Mouse (Mus musculus) Patski (cell line): ENCODE measurements at regions not wholly inside any gene's neighbourhood (a gene's known extent, or its start where the extent isn't known, plus 50 kb on each side); places are given as distances from the start of the nearest gene placed in this dataset.
A peak's percentile ranks its signal among the peaks of the same experiment; 100 is the strongest.

Experiments
- ATAC-seq: fragments of 100-300 bp; one replicate; pipeline ENCODE4 v1.8.0; 2021
- CTCF ChIA-PET: fragments of 350-600 bp; sonication (Branson Sonifier 250); formaldehyde crosslinking; loops from one replicate; lab custom pipeline; 2022; ENCODE audit warnings: inconsistent platforms; lab: Charles Lee
- POLR2A ChIA-PET: fragments of 350-600 bp; sonication (Branson Sonifier 250); formaldehyde crosslinking; loops from one replicate; lab custom pipeline; 2022; ENCODE audit warnings: antibody characterized with exemption, inconsistent platforms; lab: Charles Lee
- DNase-seq: peaks from one replicate; pipeline ENCODE4 v3.0.0-alpha.2; 2011; ENCODE audit warnings: low read depth, low spot score
- H3K27me3 ChIP-seq: fragments of 371-371 bp; one replicate; pipeline ENCODE4 v1.5.1; 2021
- CTCF ChIP-seq: fragments of 100-300 bp; IDR thresholded peaks from one replicate; pipeline ENCODE4 v1.5.1; 2021
- in situ Hi-C: fragments of 300-500 bp; cut with MboI; formaldehyde crosslinking; loops from 3 replicates; pipeline ENCODE4 v1.11.1; 2018; ENCODE audit warnings: low pct_unique_long_range_greater_than_20kb, mixed read lengths

DNA sequence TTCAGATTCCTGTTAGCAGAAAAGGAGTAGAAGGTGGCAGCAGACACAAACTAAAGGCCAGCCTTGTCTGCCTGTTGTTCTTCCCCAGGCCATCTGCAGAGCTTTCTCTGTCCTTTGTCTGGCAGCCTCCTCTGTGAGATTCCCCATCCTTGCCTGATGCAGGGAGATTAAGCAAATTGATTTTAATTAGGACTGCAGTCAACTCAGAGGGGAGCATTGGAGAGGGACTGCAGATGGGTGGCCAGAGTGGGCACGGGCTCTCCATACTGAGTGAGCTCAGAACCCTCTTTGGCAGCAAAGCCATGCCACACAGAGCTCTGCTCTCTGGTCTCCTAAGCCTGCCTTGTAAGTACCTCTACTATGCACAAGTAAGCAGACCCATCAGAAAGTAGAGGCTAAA, 158.5 kb downstream of the Maf start:
- no peak for TF ChIP-seq CTCF
- H3K27me3 ChIP-seq = peaks cover under 1% of the 10 kb centered on the region
- ATAC-seq (no peak), DNase-seq (no peak)
- in situ Hi-C loops = loop anchor here (10.0 to 25.0 kb wide), 2 partner anchors 774 to 987 kb away; no protein-coding TSS in a partner anchor
- ChIA-PET POLR2A (interaction anchor here (1.4 kb wide), 1 partner anchor 10 kb away, joined by 3 read pairs; no protein-coding TSS in a partner anchor), CTCF (interaction anchor here (2.6 kb wide), 1 partner anchor 12 kb away, joined by 7 read pairs; no protein-coding TSS in a partner anchor)

DNA sequence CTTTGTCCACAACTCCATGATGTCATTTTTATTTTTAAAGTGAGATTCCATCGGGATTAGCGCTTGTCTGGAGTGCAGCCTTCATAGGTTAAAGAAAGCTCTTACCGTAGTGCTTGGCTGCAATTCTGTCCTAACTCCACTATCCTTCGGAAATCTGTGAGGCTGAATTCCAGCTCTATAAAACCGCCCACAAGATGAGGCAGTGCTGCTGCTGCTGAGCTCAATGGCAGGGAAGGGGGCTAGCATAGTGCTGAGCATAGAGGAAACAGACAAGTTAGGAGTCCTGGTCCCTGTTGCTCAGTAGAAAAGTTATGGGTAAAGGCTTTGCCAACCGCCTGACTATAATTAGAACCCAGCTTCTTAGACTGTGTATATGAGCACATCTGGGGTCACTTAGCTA, 163.5 kb downstream of the Maf start:
- TF ChIP-seq CTCF = peak; percentile 31
- no peaks in the 10 kb centered on the region for H3K27me3 ChIP-seq
- in situ Hi-C loops = loop anchor here (10.0 to 25.0 kb wide), 2 partner anchors 769 to 982 kb away; no protein-coding TSS in a partner anchor
- peak; percentile 50 for DNase-seq
- ATAC-seq = peak; percentile 83
- ChIA-PET CTCF (interaction anchor here (1.3 kb wide), 1 partner anchor 9 kb away, joined by 5 read pairs; no protein-coding TSS in a partner anchor), POLR2A (no interaction called here)

DNA sequence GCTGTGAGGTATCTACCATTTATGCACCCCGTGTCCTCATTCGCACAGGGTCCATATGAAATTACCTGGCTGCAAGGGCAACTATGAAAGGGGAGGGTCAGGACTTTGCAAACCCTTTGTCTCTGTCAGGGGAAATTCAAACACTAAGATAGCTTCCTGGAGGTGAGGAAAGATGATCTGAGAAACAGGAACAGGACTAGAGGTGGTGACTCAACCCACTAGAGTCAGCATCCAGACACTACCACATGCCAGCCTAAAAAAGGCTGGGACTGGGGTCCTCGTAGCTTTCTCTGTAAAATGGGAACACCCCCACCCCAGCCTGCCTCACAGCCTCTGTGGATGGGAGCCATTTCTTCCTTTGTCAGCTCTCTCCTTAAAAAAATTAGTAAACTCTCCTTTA, 164.7 kb downstream of the Maf start:
- no peak for DNase-seq
- no peaks in the 10 kb centered on the region for H3K27me3 ChIP-seq
- ChIA-PET POLR2A (no interaction called here), CTCF (no interaction called here)
- TF ChIP-seq CTCF = no peak
- in situ Hi-C loops = loop anchor here (10.0 to 25.0 kb wide), 2 partner anchors 768 to 981 kb away; no protein-coding TSS in a partner anchor
- no peak for ATAC-seq

DNA sequence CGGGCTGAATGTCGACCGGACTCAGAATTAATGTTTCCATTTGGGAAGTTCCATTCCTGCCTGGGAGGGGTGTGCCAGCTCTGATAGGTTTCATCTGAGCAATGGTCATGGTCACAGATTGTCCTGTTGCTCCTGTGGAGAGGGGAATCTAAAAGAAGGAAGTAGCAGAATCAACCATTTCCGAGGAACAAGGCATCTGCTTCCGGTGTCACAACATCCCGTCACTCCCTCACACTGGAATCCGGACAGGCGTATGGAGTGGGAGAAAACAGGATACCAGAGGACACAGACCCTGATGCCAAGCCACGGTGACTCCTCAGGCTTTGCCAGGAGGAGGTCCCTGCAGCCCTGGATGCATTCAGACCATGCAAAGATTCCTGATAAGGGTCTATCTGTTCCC, 168.0 kb downstream of the Maf start:
- DNase-seq = no peak
- ChIA-PET CTCF (interaction anchor here (1.0 kb wide), 1 partner anchor 165 kb away, joined by 3 read pairs; no protein-coding TSS in a partner anchor), POLR2A (no interaction called here)
- no peak for TF ChIP-seq CTCF
- in situ Hi-C loops = loop anchor here (10.0 to 25.0 kb wide), 2 partner anchors 205 to 977 kb away; no protein-coding TSS in a partner anchor
- no peak for ATAC-seq
- H3K27me3 ChIP-seq = no peaks in the 10 kb centered on the region

DNA sequence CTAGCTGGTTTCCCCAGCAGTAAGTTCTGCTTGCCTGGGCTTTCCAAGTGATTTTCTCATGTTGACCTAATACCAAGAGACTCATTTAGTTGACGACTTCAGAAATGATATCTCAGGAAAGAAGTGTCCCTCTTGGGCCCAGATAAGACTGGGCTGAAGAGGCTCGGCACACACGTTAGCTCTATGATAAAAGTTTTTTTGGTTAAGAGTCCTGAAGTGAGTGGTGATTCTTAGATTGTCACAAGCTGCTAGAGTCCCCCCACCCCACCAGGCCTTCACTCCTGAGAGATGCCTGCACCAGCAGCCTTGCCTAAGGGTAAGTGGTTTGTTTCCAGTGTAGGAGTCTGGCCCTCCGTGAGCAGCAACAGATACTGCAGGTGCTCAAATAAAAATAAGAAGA, 169.4 kb downstream of the Maf start:
- TF ChIP-seq CTCF = no peak
- ChIA-PET POLR2A (no interaction called here), CTCF (no interaction called here)
- DNase-seq = no peak
- no peaks in the 10 kb centered on the region for H3K27me3 ChIP-seq
- in situ Hi-C loops = loop anchor here (10.0 to 25.0 kb wide), 2 partner anchors 203 to 976 kb away; no protein-coding TSS in a partner anchor
- no peak for ATAC-seq

DNA sequence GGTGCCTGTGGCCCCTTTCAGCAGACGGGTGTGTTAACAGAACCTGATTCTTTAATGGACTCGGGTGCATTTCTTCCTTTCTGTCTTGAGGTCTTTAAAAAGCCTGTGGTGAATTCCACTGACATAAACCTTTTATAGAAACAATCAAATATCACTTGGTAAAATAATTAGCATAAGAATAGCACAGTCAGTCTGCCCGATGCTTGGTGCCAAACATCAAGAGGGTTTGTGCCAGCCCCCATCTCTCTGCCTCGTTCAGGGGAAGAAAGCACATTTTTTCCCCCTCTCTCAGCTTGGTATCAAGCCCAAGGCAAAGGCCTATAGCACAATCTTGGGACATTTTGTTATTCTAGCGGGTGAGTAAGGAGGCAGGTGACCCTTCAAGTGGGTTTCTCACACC, 169.8 kb downstream of the Maf start:
- CTCF ChIA-PET = interaction anchor here (1.9 kb wide), 1 partner anchor 12 kb away, joined by 7 read pairs; no protein-coding TSS in a partner anchor
- TF ChIP-seq CTCF = no peak
- in situ Hi-C loops = loop anchor here (10.0 to 25.0 kb wide), 2 partner anchors 203 to 975 kb away; no protein-coding TSS in a partner anchor

DNA sequence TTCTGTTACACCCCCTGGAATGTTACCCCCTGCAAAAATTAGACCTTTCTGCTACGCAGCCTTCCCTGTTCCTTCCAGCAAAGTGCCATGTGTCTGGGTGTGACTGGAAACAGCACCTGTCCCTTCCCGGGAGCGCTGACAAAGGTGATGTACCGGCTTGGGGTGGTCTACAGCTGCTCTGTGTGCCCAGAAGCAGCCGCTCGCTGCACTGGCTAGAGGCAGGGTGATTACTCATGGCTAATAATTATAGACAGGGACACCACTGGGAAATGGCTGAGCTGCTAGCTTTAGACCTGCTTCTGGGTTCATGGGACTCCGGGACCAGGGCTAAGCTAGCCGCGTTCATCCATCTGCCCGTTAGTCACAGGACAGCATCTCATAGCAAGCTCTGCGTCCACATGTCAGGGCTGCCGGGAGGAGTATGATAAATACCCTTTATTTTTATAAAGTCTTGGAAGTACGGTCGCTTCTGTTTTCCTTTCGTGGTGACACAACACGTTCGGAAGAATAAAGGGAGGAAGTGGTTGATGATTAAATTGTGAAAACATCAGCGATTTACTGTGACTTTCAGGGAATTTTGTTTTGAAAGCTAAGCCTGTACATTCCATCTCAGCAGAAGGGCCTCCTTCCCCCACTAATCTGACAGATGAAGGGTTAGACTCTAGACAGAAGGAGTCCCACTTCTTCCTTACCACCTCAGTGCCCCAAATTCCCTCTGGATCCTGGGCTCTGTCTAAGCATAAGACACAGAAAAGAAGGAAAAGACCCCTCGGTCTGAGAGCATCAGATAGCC, 170.8 kb downstream of the Maf start:
- no peak for TF ChIP-seq CTCF
- POLR2A ChIA-PET = interaction anchor here (0.6 to 1.0 kb wide), 2 partner anchors 13 to 1058 kb away, joined by 3 read pairs; no protein-coding TSS in a partner anchor
- peak; percentile 37 for DNase-seq
- ATAC-seq = peak; percentile 71
- in situ Hi-C loops = loop anchor here (10.0 to 25.0 kb wide), 2 partner anchors 202 to 974 kb away; no protein-coding TSS in a partner anchor
- no peaks in the 10 kb centered on the region for H3K27me3 ChIP-seq
- CTCF ChIA-PET = interaction anchor here (1.9 kb wide), 1 partner anchor 13 kb away, joined by 7 read pairs; no protein-coding TSS in a partner anchor

More for the DNA sequence above, 169.8 kb downstream of the Maf start:
- ATAC-seq = no peak
- POLR2A ChIA-PET = no interaction called here
- no peak for DNase-seq
- no peaks in the 10 kb centered on the region for H3K27me3 ChIP-seq

DNA sequence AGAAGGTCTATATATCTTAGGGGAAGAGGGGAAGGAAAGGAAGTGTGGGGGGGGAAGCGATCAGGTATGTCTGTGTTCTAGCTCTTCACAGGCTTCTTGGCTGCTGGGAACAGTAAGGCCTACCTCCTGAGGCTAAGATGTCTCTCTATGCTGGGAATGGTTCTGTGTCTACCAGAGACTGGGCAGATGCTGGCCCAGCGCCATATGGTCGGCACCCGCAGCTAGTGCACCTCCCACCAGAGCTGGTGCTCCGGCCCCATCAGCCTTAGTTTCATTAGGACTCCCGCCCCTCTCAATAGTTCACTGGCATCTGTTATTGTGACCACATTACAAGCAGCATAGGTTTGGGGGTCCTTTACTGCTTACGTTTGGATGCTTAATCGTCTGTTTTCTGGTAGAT, 171.6 kb downstream of the Maf start:
- POLR2A ChIA-PET = interaction anchor here (1.0 kb wide), 1 partner anchor 14 kb away, joined by 3 read pairs; no protein-coding TSS in a partner anchor
- ATAC-seq = peak; percentile 13

DNA sequence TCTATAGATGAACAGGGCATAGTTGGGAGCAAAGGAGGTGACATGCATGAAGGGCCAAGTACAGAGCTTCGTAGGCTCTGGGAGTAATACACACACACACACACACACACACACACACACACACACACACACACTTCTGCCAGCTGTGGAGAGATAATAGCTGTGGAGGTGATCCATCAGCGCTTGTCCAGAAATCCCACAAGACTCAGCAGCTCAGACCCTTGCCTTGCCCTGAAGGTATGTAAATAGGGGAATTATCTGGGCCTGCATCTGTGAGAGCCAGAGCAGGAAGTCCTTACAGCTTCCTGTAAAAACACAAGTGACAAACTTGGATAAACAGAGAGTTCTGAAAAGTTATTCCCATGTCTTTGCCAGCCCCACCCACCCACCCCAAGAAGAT, 173.6 kb downstream of the Maf start:
- H3K27me3 ChIP-seq = no peaks in the 10 kb centered on the region
- ChIA-PET CTCF (no interaction called here), POLR2A (no interaction called here)
- ATAC-seq = no peak
- TF ChIP-seq CTCF = no peak
- in situ Hi-C loops = loop anchor here (10.0 to 25.0 kb wide), 2 partner anchors 199 to 972 kb away; no protein-coding TSS in a partner anchor
- no peak for DNase-seq

More for the DNA sequence above, 171.6 kb downstream of the Maf start:
- H3K27me3 ChIP-seq = no peaks in the 10 kb centered on the region
- CTCF ChIA-PET = interaction anchor here (1.9 kb wide), 1 partner anchor 14 kb away, joined by 7 read pairs; no protein-coding TSS in a partner anchor
- TF ChIP-seq CTCF = no peak
- DNase-seq = no peak
- in situ Hi-C loops = loop anchor here (10.0 to 25.0 kb wide), 2 partner anchors 201 to 974 kb away; no protein-coding TSS in a partner anchor

DNA sequence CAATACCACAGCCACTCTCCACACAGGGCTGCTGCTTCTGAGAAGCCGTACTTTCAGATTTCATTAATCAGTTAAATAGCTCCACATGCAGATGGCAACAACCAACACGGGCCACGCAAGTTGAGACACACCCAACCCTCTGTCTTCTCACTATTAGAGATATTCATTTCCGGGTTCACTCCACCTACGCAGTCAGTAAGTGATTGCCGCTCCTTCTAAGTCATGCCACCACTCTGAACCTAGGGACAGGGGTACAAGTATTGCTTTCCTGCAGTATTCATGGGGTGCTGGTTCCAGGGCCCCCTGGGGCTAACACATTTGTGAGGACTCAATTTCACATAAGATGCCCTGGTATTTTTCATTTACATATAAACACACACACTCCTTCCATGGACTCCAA, 176.3 kb downstream of the Maf start:
- POLR2A ChIA-PET = interaction anchor here (0.6 kb wide), 1 partner anchor 102 kb away, joined by 3 read pairs; no protein-coding TSS in a partner anchor
- in situ Hi-C loops = loop anchor here (10.0 to 25.0 kb wide), 2 partner anchors 197 to 969 kb away; no protein-coding TSS in a partner anchor
- no peak for TF ChIP-seq CTCF
- DNase-seq = no peak
- no peaks in the 10 kb centered on the region for H3K27me3 ChIP-seq
- CTCF ChIA-PET = interaction anchor here (0.6 kb wide), 1 partner anchor 230 kb away, joined by 3 read pairs; no protein-coding TSS in a partner anchor
- ATAC-seq = no peak
